Mouse (Mus musculus): ENCODE data around the gene Cpa4. TPM values are rescaled to one million over a fixed set of nuclear protein-coding genes. Genes with fewer than 3 reads are reported as not detected.

Cpa4 gene
- total RNA-seq, 2 experiments from 2014 or later: not detected

- no peak for ATAC-seq (replicated peaks; ENCODE audit: poor library complexity, severe bottlenecking)
Observed at GRCm38 (mm10) chr6:30619606-30620005, 51.4 kb downstream of the Cpa4 start.

- no peak for ATAC-seq (replicated peaks; ENCODE audit: poor library complexity, severe bottlenecking)
Observed at GRCm38 (mm10) chr6:30620591-30620990, 52.4 kb downstream of the Cpa4 start.

- no peak for ATAC-seq (replicated peaks; ENCODE audit: poor library complexity, severe bottlenecking)
Observed at GRCm38 (mm10) chr6:30620994-30621393, 52.8 kb downstream of the Cpa4 start.

- no peak for ATAC-seq (replicated peaks; ENCODE audit: poor library complexity, severe bottlenecking)
Observed at GRCm38 (mm10) chr6:30621986-30622389, 53.8 kb downstream of the Cpa4 start.

GRCm38 (mm10) chr6:30624763-30625162 lies 56.6 kb downstream of the Cpa4 start:
- no peak for ATAC-seq (replicated peaks; ENCODE audit: poor library complexity, severe bottlenecking)

GRCm38 (mm10) chr6:30628152-30628551 lies 60.0 kb downstream of the Cpa4 start:
- ATAC-seq (replicated peaks; ENCODE audit: poor library complexity, severe bottlenecking): no peak

GRCm38 (mm10) chr6:30629989-30630388 lies 61.8 kb downstream of the Cpa4 start:
- no peak for ATAC-seq (replicated peaks; ENCODE audit: poor library complexity, severe bottlenecking)

- no peak for ATAC-seq (replicated peaks; ENCODE audit: poor library complexity, severe bottlenecking)
Observed at GRCm38 (mm10) chr6:30635361-30635862, 67.2 kb downstream of the Cpa4 start.

- no peak for ATAC-seq (replicated peaks; ENCODE audit: poor library complexity, severe bottlenecking)
Observed at GRCm38 (mm10) chr6:30636186-30636842, 68.1 kb downstream of the Cpa4 start.

- no peak for ATAC-seq (replicated peaks; ENCODE audit: poor library complexity, severe bottlenecking)
Observed at GRCm38 (mm10) chr6:30638674-30639268, 70.6 kb downstream of the Cpa4 start, which contains the start of gene Cpa1. Gene Cpa1 (plus strand): TSS chr6:30639218.

Other genes starting within 250 kb of the Cpa4 start
- gene Zc3hc1, start 177.3 kb upstream of the Cpa4 start, total RNA-seq (2014; fragmentation: Nextera tagmentation): 36.6 and 37.9 TPM in 2 replicates
- 40.6 and 45.1 TPM in 2 replicates for gene Zc3hc1, start 177.3 kb upstream of the Cpa4 start, total RNA-seq (2017)
- 30.9 and 31.9 TPM in 2 replicates for gene Klhdc10, start 166.5 kb upstream of the Cpa4 start, total RNA-seq (2014; fragmentation: Nextera tagmentation)
- 52.7 and 57.6 TPM in 2 replicates for gene Klhdc10, start 166.5 kb upstream of the Cpa4 start, total RNA-seq (2017)
- 45.0 and 65.8 TPM in 2 replicates for gene Tmem209, start 58.6 kb upstream of the Cpa4 start, total RNA-seq (2014; fragmentation: Nextera tagmentation)
- 34.0 and 38.2 TPM in 2 replicates for gene Tmem209, start 58.6 kb upstream of the Cpa4 start, total RNA-seq (2017)
- not detected in 2 replicates for gene Ssmem1, start 58.5 kb upstream of the Cpa4 start, total RNA-seq (2014; fragmentation: Nextera tagmentation)
- 0.21 TPM in 1 of 2 replicates, not detected in the other for gene Ssmem1, start 58.5 kb upstream of the Cpa4 start, total RNA-seq (2017)
- not detected in 2 replicates for gene Cpa2, start 26.8 kb upstream of the Cpa4 start, total RNA-seq (2014; fragmentation: Nextera tagmentation)
- gene Cpa2, start 26.8 kb upstream of the Cpa4 start, total RNA-seq (2017): 0.30 and 1.1 TPM in 2 replicates
- gene Cpa5, start 42.6 kb downstream of the Cpa4 start, total RNA-seq (2014; fragmentation: Nextera tagmentation): not detected in 2 replicates
- not detected in 2 replicates for gene Cpa5, start 42.6 kb downstream of the Cpa4 start, total RNA-seq (2017)
- not detected in 2 replicates for gene Cpa1, start 70.8 kb downstream of the Cpa4 start, total RNA-seq (2014; fragmentation: Nextera tagmentation)
- gene Cpa1, start 70.8 kb downstream of the Cpa4 start, total RNA-seq (2017): not detected in 2 replicates
- gene Cep41, start 125.4 kb downstream of the Cpa4 start, total RNA-seq (2014; fragmentation: Nextera tagmentation): 3.4 and 3.7 TPM in 2 replicates
- gene Cep41, start 125.4 kb downstream of the Cpa4 start, total RNA-seq (2017): 3.2 and 6.1 TPM in 2 replicates
- gene Mest, start 155.2 kb downstream of the Cpa4 start, total RNA-seq (2014; fragmentation: Nextera tagmentation): not detected in 2 replicates
- gene Mest, start 155.2 kb downstream of the Cpa4 start, total RNA-seq (2017): 0.09 TPM in 1 of 2 replicates, not detected in the other

Measured in granulocyte monocyte progenitor cell, adult 5-6 weeks (primary cell).